In genomic region chr17:7945117-7946052, GRCm38 (mm10) we compare ENCODE assay signal across 8 mouse cellular contexts. TPM values are rescaled to one million over a fixed set of nuclear protein-coding genes. Genes with fewer than 3 reads are reported as not detected.
DNase-seq lines count a peak whose midpoint lies in the region; ATAC-seq and TF ChIP-seq lines count a peak whose summit lies in the region.
"Not testable (repeated sequence)": the region's sequence is repeated elsewhere in the genome, so short reads cannot be mapped to it uniquely, and the experiment has no call there.

TSS of gene Rsph3a (plus strand) at chr17:7945614.

- TF ChIP-seq CTCF in olfactory bulb, adult 2 months (IDR thresholded peaks at IDR 0.05; ENCODE audit: insufficient read depth, low read depth, low read length) = not testable (repeated sequence)

- not testable (repeated sequence) for H3K36me3 ChIP-seq in lung, embryonic 15.5 days

- H3K9me3 ChIP-seq in lung, embryonic 15.5 days = not testable (repeated sequence)

- peak within 1 kb of the TSS; percentile 95 for H3K27ac ChIP-seq in lung, embryonic 15.5 days
- H3K27ac ChIP-seq in olfactory bulb, adult 2 months (ENCODE audit: insufficient read depth, low read depth, low read length) = peak within 1 kb of the TSS; percentile 54; the same call in 1 of the 2 replicates

- not testable (repeated sequence) for H3K27me3 ChIP-seq in lung, embryonic 15.5 days

- WGBS in lung, embryonic 15.5 days = 3% methylated on average over 58 of the region's 58 CpGs
- WGBS in olfactory bulb, adult 2 months = 3% methylated on average over 58 of the region's 58 CpGs

- H3K4me1 ChIP-seq in lung, embryonic 15.5 days; olfactory bulb, adult 2 months (ENCODE audit: control insufficient read depth, insufficient read depth, low read length): not testable (repeated sequence)

- H3K4me3 ChIP-seq in lung, embryonic 15.5 days = peak within 1 kb of the TSS; percentile 59
- H3K4me3 ChIP-seq in olfactory bulb, adult 2 months (ENCODE audit: insufficient read depth, low read depth, low read length) = peak within 1 kb of the TSS; percentile 80

- TF ChIP-seq POLR2A in olfactory bulb, adult 2 months (IDR thresholded peaks at IDR 0.05; ENCODE audit: insufficient read depth, low read depth, low read length) = 0 out of 2 replicates have a peak, but pooled peaks have one; percentile 37

- peak; percentile 77 for DNase-seq in MEL-GATA-1-ER (ENCODE audit: extremely low read depth, low read depth)
- peak; percentile 84 for DNase-seq in cerebellum, adult 9-10 months
- DNase-seq in layer of hippocampus, adult 8-10 months (ENCODE audit: low spot score in 2 of 2) = peak; percentile 80 to 81
- DNase-seq in thymus, adult 18-20 months = peak; percentile 61 to 68

- peak within 1 kb of the TSS; percentile 58 for H3K9ac ChIP-seq in lung, embryonic 15.5 days

- peak within 1 kb of the TSS; percentile 56 for H3K4me2 ChIP-seq in lung, embryonic 15.5 days

- peak; percentile 91 for ATAC-seq in frontal cortex, adult (ENCODE audit: low TSS enrichment)
- peak; percentile 81 to 89 for ATAC-seq in hematopoietic stem cell, adult 5-6 weeks (replicated peaks in 1 of 2; ENCODE audit: insufficient read depth in 1 of 2, low FRiP score in 2 of 2, low TSS enrichment in 1 of 2, low read depth in 1 of 2, poor library complexity in 2 of 2, severe bottlenecking in 2 of 2)
- peak; percentile 98 for ATAC-seq in lung, embryonic 15.5 days (ENCODE audit: borderline replicate concordance, extremely low read depth, low FRiP score, low TSS enrichment)

RNA-seq across cellular contexts. Expression of gene Rsph3a, which starts in this region (rescaled TPM):
- 46.2 and 116 TPM in 2 replicates for total RNA-seq in hematopoietic stem cell, adult 5-6 weeks (2017)
- 10 to 100 TPM; 31.2 to 43.9 (median 38.3) TPM for total RNA-seq in layer of hippocampus, adult 8-10 months (2022)
- 47.6 and 55.2 TPM in 2 replicates for polyA plus RNA-seq in lung, embryonic 15.5 days (2015; fragmentation: Nextera tagmentation; extraction: Ambion mirVana)
- not detected in 2 replicates for polyA plus RNA-seq in olfactory bulb, adult 2 months (2012; ENCODE audit: insufficient read depth, insufficient read length, low replicate concordance, missing spikeins)

Comparison
In these comparisons a context has a peak if more than half of its experiments do, and no peak if none do; other contexts are left out.
1. Peak in every context shown above with its lines: DNase-seq, ATAC-seq, H3K4me3 ChIP-seq and H3K27ac ChIP-seq.